9 mouse cellular contexts compared by ENCODE assay signal in genomic region chr4:86898791-86899474, GRCm38 (mm10). TPM values are rescaled to one million over a fixed set of nuclear protein-coding genes. Genes with fewer than 3 reads are reported as not detected.
DNase-seq lines count a peak whose midpoint lies in the region; ATAC-seq and TF ChIP-seq lines count a peak whose summit lies in the region.
"Had no signal": no experiment of that assay in that cellular context is flagged by ENCODE, and none has a peak within 500 bp of the region (broad histone marks: within the 10 kb centered on the region; RNA-seq: fewer than 3 reads in every experiment).

No protein-coding gene starts in this region.

- no peaks in the 10 kb centered on the region for H3K27me3 ChIP-seq in heart, embryonic 10.5 days (ENCODE audit: insufficient read depth, poor library complexity, severe bottlenecking)
- H3K27me3 ChIP-seq in midbrain, postnatal 0 days (ENCODE audit: insufficient read depth, low read length): no peaks in the 10 kb centered on the region
- H3K27me3 ChIP-seq: midbrain, embryonic 12.5 days had no signal

- no peaks in the 10 kb centered on the region for H3K36me3 ChIP-seq in heart, embryonic 10.5 days
- no peaks in the 10 kb centered on the region for H3K36me3 ChIP-seq in midbrain, postnatal 0 days (ENCODE audit: insufficient read depth, low read length)
- H3K36me3 ChIP-seq: midbrain, embryonic 12.5 days had no signal

- WGBS in heart, embryonic 10.5 days: 35% methylated on average over 14 of the region's 14 CpGs
- 70% methylated on average over 14 of the region's 14 CpGs for WGBS in midbrain, postnatal 0 days

- peak overlapping the region; percentile 84 for H3K27ac ChIP-seq in heart, embryonic 10.5 days
- no peak overlapping the region for H3K27ac ChIP-seq in midbrain, postnatal 0 days (ENCODE audit: low read depth, low read length)
- H3K27ac ChIP-seq: midbrain, embryonic 12.5 days had no signal

- intact Hi-C loops in gastrocnemius, postnatal 36 days (cut with DNase I): no loop called here

- no peak overlapping the region for H3K4me3 ChIP-seq in heart, embryonic 10.5 days
- H3K4me3 ChIP-seq in midbrain, postnatal 0 days (ENCODE audit: low read depth, low read length): no peak overlapping the region
- H3K4me3 ChIP-seq: midbrain, embryonic 12.5 days had no signal

- no peak for TF ChIP-seq CTCF in midbrain, postnatal 0 days (IDR thresholded peaks at IDR 0.05)

- no peak overlapping the region for H3K4me2 ChIP-seq in midbrain, postnatal 0 days (ENCODE audit: low read depth, low read length, poor library complexity, severe bottlenecking)
- H3K4me2 ChIP-seq: midbrain, embryonic 12.5 days had no signal

- H3K4me1 ChIP-seq in heart, embryonic 10.5 days: peaks cover 14% of the 10 kb centered on the region
- no peaks in the 10 kb centered on the region for H3K4me1 ChIP-seq in midbrain, postnatal 0 days (ENCODE audit: insufficient read depth, low read length)
- H3K4me1 ChIP-seq: midbrain, embryonic 12.5 days had no signal

- DNase-seq in gastrocnemius, adult 18-20 months (ENCODE audit: low spot score): peak; percentile 38
- DNase-seq in gastrocnemius, postnatal 36 days: no peak
- no peak for DNase-seq in heart, embryonic 10.5 days (ENCODE audit: low spot score)
- peak; percentile 72 to 89 for DNase-seq in kidney, postnatal 36 days
- peak; percentile 62 for DNase-seq in mesoderm, embryonic 11.5 days (ENCODE audit: low read depth, low spot score)
- DNase-seq in layer of hippocampus, adult 11-12 months (ENCODE audit: low spot score): no peak
- DNase-seq in frontal cortex, postnatal 25 days (ENCODE audit: low spot score in 2 of 2): no peak
- DNase-seq in midbrain, postnatal 0 days (ENCODE audit: low spot score): no peak

- no peak overlapping the region for H3K9ac ChIP-seq in midbrain, postnatal 0 days (replicated peaks; ENCODE audit: low read length, poor library complexity, severe bottlenecking)
- H3K9ac ChIP-seq: midbrain, embryonic 12.5 days had no signal

- no peak for ATAC-seq in midbrain, postnatal 0 days (ENCODE audit: low FRiP score)

- H3K9me3 ChIP-seq in heart, embryonic 10.5 days: no peaks in the 10 kb centered on the region
- H3K9me3 ChIP-seq in midbrain, postnatal 0 days (ENCODE audit: low read length): no peaks in the 10 kb centered on the region
- H3K9me3 ChIP-seq: midbrain, embryonic 12.5 days had no signal

RNA-seq across cellular contexts. Expression of gene Acer2, which starts 24.7 kb away (rescaled TPM):
- 1 to 10 TPM; 1.1 to 1.9 TPM for total RNA-seq in gastrocnemius, adult 18-20 months (2021)
- total RNA-seq in gastrocnemius, postnatal 36 days (2021): 1 to 10 TPM; 2.0 to 2.4 TPM
- 25.0 and 32.8 TPM in 2 replicates for polyA plus RNA-seq in heart, embryonic 10.5 days (2016; fragmentation: Nextera tagmentation; extraction: Ambion mirVana)
- total RNA-seq in midbrain, postnatal 0 days (2014; rRNA removed): 10.2 and 12.1 TPM in 2 replicates
- polyA plus RNA-seq in midbrain, postnatal 0 days (2015; fragmentation: Nextera tagmentation; extraction: Ambion mirVana): 12.8 and 14.0 TPM in 2 replicates

RNA-seq across cellular contexts. Expression of gene Rps6, which starts 41.7 kb away (rescaled TPM):
- 100 to 1,000 TPM; 423 to 439 TPM for total RNA-seq in gastrocnemius, adult 18-20 months (2021)
- total RNA-seq in gastrocnemius, postnatal 36 days (2021): 100 to 1,000 TPM; 326 to 382 TPM
- polyA plus RNA-seq in heart, embryonic 10.5 days (2016; fragmentation: Nextera tagmentation; extraction: Ambion mirVana): 492 and 664 TPM in 2 replicates
- total RNA-seq in midbrain, postnatal 0 days (2014; rRNA removed): 941 and 988 TPM in 2 replicates
- polyA plus RNA-seq in midbrain, postnatal 0 days (2015; fragmentation: Nextera tagmentation; extraction: Ambion mirVana): 310 and 336 TPM in 2 replicates

Comparison
In these comparisons a context has a peak if more than half of its experiments do, and no peak if none do; other contexts are left out.
1. DNase-seq: peak in gastrocnemius, adult 18-20 months (single experiment), kidney, postnatal 36 days (2 of 2) and mesoderm, embryonic 11.5 days (single experiment); none in gastrocnemius, postnatal 36 days (0 of 2), heart, embryonic 10.5 days (single experiment), layer of hippocampus, adult 11-12 months (single experiment), frontal cortex, postnatal 25 days (0 of 2) and midbrain, postnatal 0 days (single experiment).